Mouse (Mus musculus): ENCODE results near the gene Lyl1.
A peak's percentile ranks its signal among the peaks of the same experiment; 100 is the strongest.

The Lyl1 gene

DNA sequence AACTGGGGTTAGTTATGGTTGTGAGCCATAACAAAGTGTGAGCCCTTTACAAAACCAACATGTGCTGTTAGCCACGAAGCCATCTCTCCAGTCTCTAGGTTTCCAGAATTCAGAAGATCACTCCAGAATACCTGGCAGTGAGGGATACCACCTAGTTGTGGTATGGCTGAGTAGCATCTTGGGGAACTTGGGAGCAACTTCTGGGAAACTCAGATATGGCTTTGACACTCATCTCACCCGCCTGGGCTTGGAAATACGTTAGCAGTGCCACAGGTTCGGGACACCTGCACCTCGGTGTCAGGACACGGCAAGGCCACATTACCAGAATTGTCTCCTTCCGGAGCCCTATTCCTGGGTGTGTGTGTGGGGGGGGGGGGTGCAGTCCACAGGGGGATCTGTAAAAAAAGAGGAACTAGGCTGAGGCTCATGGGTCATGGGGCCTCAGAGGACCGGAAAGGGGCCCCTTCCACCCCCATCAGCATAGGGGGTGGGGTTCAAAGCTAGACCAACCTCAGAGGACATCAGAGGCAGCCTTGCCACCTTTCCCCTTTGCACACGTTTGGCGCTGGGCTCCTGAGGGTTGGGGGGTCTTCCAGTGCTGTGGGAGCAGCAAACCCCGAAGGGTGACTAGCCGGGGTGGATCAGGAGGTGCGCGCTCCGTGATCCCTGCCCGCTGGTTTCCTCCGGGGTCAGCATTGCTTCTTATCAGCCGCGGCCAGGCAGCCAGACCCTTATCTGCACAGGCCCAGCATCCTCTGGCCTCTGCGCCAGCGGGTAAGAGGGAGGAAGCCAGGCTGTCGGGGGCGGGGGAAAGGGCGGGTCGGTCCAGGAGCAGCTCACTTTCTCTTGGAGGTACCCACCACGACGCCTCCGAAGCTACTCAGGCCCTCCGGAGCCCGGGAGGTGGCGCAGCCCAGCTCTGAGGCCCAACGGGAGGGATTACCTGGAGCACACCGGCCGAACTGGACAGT, at the start of gene Lyl1:
Lyl1 (plus strand) TSS at position 517 of the 971 bp plus-strand sequence.
- no peak for DNase-seq

- DNase-seq: no peak
Measured at GRCm38 (mm10) chr8:84653092-84653631, 48.1 kb upstream of the Lyl1 start.

DNA sequence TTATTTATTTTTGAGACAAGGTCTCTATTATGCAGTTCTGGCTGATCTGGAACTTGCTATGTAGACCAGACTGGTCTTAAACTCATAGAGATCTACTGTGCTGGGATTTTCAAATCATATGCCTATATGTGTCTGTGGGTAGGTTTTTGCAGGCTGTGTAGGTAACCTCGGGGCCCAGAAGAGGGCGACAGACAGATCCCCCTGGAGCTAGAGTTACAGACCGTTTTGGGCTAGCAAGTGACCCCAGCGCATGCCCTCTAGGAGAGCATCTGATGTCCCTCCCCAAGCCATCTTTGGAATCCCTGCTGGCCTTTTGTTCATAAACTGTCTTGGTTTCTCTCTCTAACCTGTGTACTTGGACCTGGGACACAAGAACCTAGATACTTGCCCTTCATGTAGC, 46.7 kb upstream of the Lyl1 start:
- DNase-seq: no peak

- no peak for DNase-seq
Measured at GRCm38 (mm10) chr8:84655336-84656190, 45.7 kb upstream of the Lyl1 start.

- no peak for DNase-seq
Measured at GRCm38 (mm10) chr8:84656191-84656525, 45.1 kb upstream of the Lyl1 start.

DNA sequence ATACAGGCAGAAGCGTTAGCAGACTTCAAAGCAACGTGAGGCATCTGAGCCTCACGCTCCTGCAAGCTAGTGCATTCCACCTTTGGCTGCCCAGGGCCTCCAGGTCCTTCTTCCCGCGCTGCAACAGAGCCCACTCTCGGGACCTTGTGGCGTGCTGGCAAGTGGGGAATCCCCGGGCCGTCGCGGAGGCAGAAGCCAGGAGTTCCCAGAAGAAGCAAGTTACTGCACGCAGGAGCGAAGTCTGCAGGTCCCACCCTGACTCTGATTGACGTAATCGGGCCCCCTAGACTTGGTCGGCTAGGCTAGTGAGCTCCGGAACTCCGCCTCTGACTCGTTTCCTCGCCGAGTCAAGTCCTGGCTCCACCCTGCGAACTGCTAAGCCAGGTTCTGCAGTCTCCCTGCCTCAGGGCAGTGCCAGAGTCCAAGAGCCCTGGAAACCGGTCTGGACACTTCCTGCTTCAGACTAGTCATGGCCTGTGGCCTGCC, 44.6 kb upstream of the Lyl1 start:
- DNase-seq: peak; percentile 66

- no peak for DNase-seq
Measured at GRCm38 (mm10) chr8:84657203-84657602, 44.1 kb upstream of the Lyl1 start.

- DNase-seq: no peak
Measured at GRCm38 (mm10) chr8:84657680-84658079, 43.6 kb upstream of the Lyl1 start.

DNA sequence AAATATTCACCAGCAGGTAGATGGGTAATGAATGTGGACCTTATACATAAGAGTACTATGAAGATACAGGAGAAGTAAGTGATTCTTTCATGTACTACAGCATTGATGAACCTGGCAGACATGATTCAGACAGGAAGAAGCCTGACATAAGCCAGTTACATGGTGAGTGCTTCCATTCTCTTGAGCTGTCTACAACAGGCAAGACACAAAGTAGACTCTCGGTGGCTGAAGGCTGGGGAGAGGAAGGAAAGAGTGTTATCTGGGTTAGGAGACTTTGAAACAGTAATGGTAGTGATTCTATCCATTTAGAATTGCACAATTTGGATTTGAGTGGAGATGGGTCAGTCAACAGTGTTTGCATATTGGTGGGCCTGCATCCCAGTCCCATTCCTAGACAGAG, 42.3 kb upstream of the Lyl1 start:
- no peak for DNase-seq

DNA sequence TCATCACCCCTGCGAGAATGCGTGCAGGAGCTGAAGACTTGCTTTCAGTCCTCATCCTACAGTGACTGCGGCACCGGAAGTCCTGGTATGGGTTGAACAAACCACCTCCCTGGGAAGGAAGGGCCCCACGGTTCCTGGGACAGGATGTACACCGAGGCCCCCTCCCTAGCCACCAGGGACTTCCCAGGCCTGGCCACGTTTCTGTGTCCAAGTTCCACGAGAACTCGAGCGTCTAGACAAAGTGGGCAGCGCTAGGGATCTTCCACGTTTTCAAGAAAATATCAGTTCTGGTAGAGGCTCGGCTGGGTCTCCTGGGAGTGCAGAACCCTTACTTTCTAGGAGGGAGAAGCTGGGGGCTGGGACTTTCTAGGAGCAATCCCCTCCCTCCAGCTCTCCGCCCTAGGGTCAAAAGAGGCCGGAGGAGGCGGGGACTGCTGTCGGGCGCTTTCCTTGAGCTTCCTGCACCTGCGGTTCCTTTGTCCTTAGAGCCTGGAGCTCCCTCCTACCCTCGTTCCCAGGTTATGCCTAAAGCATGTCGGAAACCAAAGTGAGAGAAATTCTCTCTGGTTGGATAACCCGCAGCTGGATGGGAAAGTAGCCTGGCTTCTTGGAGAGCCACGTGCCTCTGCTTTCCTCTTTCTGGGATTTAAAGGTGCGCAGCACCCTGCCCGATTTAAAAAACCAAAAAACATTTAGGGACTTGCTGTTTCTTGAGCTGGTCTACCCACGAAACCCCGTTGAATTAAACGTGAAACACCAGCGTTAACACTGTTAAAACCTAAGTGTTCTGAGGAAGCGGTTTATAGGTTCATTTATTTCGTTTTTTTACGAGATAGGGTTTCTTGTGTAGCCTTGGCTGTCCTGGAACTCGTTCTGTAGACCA, 41.1 kb upstream of the Lyl1 start:
- DNase-seq: no peak

GRCm38 (mm10) chr8:84660819-84661457, 40.3 kb upstream of the Lyl1 start:
- DNase-seq: peak; percentile 47

DNA sequence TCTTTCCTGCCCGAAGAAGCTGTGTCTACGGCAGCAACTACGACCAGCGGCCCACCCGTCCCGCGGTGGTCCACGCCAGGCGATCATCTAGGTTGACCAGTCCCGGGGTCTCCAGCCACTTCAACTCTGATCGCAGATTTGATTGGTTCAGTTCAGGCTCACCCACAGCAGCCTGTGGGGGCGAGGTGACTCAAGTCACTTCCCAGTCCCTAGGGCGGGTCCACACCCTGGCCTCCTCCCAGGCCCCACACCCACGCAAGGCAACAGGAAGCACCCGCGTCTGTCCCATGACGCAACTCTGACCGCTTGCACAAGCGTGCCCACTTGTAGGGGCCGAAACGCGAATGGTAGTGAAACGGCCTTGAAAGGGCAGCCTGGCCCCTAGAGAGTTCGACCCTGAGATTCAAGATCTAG, 39.8 kb upstream of the Lyl1 start:
- DNase-seq: peak; percentile 83

DNA sequence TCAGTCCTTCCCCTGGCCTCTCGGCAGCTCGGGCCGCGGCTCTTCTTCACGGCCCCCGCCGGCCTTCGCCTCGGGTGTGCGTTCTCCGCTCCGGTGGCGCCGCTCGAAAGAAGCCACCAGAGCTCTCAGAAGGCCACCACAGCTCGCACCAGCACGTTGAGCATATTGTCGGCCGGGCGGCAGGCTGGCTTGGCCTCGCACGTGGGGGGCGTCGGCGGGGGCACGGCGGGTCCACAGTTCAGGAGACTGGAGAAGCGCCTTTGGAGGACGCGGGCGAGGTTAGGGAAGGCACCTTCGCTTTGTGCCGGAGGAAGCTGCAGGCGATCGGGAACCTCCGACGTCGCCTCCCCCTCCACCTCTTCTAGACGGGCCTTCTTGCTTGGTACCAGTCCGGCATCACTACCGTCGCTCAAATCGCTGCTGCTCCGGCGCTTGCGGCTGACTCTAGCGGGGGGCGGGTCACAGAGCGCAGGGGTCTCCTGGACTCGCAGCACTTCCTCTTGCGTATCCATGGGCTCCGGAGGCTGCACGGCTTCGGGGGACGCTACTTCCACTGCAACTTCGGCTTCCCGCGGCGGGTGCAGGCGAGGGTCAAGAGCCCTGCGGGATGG, 39.2 kb upstream of the Lyl1 start:
- DNase-seq: no peak

- peak; percentile 96 for DNase-seq
Measured at GRCm38 (mm10) chr8:84662581-84663065, 38.6 kb upstream of the Lyl1 start, which contains the start of gene Ier2. TSS of gene Ier2 (minus strand) at chr8:84662852.

DNA sequence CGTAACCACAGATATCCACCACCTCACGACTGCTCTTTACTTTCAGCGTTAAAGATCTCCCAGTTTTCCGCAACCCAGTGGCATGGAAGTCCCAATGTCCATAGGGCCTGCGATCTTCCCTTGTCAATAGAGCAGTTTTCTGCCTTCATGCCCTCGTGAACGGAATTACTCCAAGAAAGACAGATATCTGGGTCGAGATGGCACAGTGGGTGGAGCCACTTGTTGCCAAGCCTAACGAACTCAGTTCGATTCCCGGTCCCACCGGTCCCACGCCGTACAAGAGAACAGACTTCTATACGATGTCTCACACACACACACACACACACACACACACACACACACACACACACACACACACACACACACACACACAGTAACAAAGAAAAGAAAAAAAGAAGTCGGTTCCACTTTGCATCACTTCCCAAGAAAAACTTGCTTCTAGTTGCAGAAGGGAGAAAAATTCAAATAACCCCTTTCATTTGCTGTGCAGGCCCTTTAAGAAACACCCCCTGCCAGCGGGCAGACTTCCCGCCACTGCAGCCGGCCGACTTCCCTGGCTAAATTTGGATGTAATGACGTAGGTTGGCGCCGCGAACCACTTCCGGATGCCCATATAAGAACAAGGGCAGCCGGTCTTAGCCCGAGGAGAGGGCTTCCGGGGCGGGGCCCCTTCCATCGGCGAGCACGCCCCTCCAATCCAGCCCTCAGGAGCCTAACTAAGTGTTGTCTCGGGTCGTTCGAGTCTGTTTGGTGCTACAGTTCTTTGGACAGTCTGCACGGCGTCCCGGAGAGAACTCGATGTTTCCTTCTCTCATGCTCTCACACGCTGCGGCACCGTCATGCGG, 37.6 kb upstream of the Lyl1 start:
- peak; percentile 98 for DNase-seq

GRCm38 (mm10) chr8:84664566-84665384, 36.5 kb upstream of the Lyl1 start:
- peak; percentile 90 for DNase-seq

DNA sequence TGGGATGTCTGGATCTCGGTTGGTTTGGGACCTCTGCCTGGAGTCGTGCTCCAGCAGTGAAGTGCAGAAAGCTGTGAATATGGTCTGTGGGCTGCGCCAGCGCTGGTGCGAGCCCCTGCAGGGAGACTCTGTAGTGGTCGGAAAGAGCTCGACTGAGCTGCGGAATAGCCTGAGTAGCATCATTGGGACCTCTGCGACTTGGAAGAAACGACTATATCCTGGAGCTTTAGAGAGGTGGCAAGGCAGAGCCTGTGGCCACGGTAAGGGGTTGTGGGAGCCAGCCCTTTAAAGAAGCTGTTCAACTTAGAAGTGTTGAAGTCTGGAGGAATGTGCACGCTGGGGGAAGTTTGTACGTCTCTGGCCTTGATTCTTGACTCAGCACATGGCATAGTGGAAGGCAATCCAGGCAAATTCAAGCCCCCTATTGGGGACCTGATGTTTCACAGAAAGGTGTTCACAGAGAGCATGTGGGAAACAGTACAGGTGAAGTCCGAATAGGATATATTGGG, 35.8 kb upstream of the Lyl1 start:
- DNase-seq: no peak

DNA sequence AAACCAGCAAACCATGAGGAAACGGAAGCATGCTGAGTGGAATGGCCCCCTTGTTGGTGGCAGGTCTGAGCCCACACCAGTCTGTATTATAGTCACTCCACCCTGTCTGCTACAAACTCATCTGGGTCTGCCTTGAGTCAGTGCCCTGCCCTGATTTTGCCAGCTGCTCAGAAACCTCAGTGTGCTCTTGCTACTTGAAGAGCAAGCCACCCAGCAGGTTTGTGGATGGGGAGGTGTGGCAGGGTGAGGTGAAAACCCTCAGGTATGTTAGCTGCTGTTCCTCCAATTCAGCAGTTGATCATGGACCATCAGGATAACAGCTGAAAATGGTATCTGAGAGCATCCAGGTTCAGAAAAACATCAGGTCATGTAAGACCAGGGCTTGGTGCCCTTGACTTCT, 33.2 kb upstream of the Lyl1 start:
- no peak for DNase-seq

All from cerebellum, adult 9-11 months (tissue).